Mouse (Mus musculus) CD4-positive, CD25-positive, alpha-beta regulatory T cell, adult 2 months (primary cell): ENCODE measurements at regions not wholly inside any gene's neighbourhood (a gene's known extent, or its start where the extent isn't known, plus 50 kb on each side); places are given as distances from the start of the nearest gene placed in this dataset.

Experiments used
- DNase-seq: peaks from one replicate; pipeline ENCODE4 v3.0.0-alpha.2; 2012; ENCODE audit warnings: low read depth, low spot score

DNA sequence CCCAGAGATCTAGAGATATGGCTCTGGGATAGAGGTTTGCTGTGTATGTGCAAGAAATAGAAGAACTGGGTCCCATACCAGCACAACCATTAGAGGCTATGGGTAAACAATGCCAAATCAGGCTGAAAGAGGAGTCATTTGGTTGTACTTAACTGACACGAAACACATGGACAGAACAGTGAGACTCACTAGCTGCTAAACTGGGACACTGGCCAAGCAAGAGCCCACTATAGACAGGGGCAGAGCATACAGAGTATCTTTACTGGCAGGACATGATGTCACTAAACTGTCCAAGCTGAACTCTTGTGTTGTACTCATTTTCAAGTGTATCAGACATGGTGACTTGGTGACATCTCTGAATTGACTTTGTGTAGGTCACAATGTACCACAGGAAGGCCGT lies 371.3 kb upstream of the Dynlrb2 start:
- DNase-seq, result no peak

DNA sequence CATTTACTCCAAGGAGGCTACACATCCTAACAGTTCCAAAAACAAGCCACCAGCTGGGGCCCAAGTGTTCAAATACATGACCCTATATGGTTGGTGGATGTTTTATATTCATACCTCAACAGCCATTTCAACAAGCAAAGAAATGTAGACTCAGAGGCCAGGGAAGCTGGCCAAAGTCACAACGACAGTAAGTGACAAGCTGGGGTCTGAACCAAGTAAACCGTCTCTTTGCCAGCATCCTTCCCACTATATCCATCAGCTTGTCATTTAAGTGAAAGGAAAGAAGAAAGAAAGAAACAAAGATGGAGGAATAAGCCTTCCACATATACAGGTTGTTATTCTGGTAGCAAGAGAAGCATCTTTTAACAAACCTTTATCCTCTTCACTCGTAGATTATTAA lies 371.7 kb upstream of the Dynlrb2 start:
- DNase-seq, result no peak

DNA sequence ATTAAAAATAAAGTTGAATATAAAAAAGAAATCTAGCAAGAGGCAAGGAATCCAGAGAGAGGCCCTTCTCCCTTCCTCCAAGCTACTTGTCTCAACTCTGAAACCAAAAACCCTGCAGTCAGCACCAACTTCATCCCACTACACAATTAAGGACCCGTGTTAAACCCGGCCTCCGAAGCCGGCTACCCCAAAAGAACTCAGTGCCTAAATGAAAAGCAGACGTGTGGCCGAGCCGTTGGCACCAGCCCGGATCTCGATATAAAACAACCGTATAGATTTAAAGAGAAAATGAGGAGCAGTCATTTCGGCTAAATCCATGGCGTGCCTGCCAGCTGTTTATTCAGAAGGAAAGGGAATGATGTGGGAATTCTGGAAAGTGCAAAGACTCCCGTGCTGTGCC lies 384.7 kb upstream of the Dynlrb2 start:
- DNase-seq, result no peak

DNA sequence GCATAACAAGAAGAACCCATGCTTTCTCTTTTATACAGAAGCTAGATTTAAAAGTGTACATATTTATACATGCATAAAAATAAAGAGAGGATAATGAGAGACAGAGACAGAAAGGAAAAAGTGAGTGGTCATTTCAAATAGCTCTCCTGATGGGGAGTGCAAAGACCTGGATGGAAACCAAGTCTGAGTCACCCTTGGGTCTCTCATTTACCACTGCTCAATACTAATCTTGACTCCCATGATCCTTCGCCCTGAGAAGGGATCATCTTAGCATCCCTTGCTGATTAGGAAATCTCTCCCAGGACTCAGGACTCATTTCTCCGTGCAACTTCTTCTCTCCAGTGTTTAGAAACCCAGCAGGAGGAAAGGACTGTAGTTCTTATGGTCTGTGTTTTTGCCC lies 386.9 kb upstream of the Dynlrb2 start:
- DNase-seq, result no peak

DNA sequence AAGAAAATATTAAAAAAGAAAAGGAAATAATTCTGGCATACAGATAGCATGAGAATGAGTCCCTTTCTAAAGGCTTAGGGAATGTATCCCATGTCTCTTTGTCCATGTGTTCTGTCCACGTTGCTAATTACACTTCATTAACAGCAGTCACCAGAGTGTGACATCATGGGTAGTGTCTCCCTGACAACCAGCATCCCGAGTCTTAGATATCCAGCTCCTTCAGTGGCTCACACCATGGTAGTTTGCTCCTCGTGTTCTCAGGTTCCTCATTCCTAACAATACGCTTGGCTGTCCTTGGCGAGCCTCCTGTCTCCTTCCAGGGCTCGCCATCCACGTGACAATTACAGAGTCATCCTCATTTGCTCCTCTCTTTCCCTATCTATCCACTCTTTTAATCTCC lies 388.1 kb upstream of the Dynlrb2 start:
- DNase-seq, result no peak

DNA sequence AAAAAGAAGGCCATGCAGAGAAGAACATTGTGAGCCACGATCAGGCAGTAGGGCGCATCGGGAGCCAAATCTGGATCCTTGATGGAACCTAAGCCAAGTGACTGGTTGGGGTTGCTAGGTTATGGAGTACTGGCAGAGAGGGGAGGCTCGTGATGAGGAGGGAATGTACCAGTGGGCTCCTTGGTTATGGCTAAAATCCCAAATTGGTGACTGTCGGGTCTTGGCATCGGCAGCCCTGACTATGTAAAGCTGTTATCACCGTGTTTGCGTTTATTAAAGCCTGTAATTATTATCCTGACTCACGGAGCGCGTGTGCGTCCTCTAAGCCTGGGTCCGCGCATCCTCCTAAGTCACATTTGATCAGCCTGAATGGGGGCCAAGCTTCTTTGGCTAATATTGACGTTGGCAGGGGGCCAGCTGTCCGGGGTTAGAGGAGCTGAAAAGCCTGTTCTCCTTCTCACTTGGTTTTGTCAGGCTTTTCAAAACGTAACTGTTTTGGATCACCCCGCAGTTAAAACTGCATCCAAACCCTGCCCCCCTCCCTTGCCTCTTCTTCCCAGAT lies 388.9 kb upstream of the Dynlrb2 start:
- DNase-seq, result no peak

DNA sequence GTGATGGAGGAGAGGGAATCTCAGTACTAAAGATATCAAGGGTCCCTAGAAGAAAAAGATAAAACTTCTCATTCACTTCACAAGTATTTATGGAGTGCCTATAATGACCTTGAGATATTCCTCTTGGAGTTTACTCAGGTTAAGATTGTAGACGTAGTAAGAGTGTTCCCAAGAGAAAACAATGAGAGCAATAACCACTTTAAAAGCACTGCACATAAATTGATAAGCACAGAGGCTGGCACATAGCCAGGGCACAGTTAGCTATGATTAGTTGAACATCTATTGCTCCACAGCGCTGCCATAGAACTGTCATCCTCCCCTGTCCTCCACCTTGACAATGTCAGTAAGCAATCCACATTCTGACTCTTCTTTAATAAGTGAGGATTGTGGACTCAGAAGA lies 389.8 kb upstream of the Dynlrb2 start:
- DNase-seq, result no peak

DNA sequence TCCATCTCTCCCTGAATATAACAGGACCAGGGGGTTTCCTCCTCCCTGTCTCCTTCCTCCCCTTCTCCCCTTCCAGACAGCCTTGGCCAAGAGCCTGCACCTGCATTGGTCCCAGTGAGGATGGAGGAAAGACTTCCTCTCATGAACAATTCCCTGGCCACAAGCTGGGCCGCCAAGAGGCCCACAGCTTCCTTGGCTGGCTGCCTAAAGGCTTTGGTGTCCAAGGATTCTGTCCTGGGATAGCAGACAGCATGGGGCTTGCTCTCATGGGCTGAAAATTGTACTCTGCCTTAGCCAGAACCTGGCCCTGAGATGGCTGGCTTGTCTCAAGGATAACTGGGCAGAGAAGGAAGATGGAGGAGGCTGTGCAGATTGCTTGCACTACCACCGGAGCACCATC lies 390.3 kb upstream of the Dynlrb2 start:
- DNase-seq, result no peak

DNA sequence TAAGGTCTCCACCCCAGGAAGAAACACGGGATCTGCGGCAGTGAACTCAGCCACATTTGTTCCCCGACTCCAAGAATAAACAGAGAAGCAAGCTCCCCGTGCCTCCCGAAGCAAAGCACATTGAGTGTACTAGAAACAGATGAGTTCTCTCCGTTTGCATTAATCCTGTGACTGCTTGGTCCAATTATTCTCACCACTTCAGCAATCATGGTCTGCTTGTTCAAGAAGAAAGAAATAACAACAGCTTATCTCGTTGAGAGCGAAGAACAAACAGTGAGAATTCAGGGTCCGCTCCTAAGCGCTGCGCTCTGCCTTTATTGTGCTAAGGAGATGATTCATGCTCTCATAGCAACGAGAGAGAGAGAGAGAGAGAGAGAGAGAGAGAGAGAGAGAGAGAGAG lies 393.6 kb upstream of the Dynlrb2 start:
- DNase-seq, result no peak

DNA sequence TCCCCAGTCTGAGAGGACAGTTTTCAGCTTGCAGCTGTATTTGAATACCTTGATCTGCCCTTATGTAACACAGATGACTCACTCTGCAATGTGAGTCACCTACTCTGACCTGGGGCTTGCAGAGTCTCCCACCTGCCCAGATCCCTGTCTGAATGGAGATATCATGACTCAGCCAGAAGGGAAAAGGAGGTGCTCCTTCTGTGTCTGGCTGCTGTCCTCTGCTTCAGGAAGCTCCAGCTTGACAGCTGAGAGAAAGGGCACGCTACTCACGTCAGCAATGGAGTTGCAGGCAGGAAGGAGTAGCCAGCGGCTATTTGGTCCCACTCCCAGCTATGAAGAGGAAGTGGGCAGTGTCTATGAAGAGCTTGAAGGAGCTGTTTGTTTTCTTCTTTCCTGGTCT lies 389.1 kb upstream of the Maf start:
- DNase-seq, result no peak

DNA sequence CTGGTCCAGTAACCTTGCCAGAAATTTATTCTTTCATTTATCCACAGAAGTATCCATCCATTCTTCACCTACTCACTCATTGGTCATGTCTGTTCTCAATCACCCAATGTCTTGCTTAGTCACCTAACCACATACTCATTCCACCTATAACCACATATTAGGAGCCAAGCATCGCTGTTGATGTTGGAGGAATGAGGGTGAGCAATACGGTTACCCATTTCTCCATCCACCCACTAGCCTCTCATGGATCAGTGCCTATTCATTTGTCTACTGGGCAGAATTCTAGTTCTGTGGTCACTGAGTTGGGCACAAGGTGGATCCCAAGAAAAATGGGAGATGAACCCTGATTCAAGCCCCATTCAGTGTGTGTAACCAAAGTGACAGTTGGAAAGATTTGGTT lies 375.6 kb upstream of the Maf start:
- DNase-seq, result no peak

DNA sequence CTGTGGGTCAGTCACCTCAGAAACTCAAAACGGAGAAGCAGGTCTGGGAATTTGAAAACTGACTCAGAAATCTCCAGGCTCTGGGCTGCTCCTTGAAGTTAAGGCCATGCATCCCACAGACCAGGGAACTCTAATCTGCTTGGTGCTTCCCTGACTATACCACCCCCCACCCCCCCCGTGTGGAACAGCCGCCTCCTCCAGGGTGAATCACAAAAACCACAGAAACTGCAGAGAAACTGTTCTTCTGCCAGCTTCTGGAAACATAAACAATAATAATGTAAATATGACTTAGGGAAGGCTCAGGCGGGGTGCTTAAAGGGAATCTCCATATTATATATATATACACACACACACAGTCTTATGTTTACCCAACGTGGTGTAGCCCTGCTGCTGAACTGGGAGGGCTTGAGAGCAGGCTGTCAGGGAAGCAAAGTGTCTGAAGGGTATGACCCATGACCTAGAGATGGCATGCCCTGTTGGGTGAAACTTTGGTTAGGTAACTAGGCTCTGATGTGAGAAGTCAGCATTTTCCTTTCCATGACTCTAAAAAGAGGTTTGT lies 371.3 kb upstream of the Maf start:
- no peak for DNase-seq

DNA sequence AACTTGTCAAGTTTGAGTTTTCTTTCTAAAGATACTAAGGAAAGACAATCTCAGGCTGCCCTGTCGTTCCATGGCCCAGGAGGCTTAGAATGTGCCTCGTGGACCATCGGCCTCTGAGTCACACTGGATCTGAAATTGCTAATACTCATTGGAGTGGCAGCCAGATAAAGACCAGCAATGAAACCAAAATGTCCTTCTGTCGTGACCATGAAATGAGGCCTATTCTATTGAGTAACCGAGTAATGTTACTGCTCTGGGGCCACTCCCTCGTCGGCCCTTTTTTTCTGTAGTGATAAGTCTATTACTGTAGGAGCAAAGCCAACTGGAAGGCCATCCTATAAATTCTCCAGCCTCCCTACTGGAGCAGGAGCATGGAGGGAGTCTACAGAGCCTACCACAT lies 363.9 kb upstream of the Maf start:
- DNase-seq, result no peak

DNA sequence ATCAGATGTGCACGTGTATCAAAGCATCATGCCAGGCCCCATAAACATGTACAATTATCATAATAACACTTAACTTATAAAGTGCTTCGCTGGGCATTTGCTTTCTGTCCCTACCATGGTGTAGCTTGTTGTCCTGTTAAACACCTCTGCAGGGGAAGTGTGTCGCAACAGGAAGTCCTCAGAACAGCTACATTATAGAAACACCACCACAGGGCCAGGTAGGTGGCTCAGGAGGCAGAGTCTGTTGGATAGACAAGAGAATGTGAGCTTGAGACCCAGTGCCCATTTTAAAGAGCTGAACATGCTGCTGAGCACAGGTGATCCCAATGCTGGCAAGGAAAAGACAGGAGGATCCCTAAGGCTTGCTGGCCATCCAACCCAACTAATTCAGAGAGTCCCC lies 361.9 kb upstream of the Maf start:
- no peak for DNase-seq

DNA sequence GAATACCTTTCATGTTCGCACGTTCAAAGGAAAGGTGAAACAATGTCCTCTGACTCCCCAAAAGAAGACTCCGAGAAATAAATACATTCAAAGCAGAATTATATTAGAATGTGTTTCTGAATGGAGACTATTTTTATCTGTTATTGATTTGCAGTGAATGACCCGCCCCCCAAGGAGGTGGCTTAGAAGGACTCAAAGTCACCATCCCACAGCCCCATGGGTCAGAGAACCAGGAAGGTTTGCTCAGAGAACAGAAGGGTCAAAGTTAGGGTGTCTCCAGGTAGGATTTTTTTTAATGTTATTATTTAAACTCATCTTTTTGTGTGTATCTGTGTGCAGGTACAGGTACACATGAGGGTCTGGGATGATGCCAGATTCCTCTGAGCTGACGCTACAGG lies 360.4 kb upstream of the Maf start:
- no peak for DNase-seq

DNA sequence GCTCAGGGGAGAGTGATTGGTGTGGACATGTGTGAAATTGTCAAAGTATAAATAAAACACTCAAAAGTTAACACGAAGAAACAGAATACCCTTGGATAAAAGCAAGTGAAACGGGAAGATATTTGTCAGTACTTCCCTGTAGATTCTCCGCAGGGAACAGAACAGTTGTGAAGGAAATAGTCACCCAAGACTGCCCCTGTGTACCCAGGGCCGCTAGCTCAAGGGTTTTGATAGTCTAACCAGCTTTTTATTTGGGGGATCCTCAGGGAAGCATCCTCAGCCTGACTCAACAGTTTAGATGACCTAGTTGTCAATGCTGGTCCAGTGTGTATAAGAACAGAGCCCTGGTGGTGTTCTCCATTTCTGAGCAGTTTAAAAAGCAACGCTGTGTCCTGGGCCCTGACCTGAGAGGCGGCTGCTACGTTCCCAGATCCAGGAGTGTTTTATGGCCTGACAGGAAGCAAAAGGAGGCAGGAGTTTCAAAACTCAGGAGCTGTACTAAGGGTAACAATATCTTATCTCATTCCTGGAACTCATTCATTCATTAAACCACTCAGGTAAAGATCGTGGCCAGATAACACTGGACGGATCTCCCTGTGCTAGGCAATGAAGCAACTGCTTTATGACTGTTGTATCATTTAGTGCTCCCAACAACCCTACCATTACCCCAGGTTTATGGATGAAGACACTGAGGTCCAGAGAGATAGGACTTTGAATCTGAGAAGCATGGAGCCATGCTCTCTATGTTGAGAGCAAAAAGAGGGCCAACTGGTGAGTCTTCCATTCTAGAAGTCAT lies 359.8 kb upstream of the Maf start:
- DNase-seq, result no peak

DNA sequence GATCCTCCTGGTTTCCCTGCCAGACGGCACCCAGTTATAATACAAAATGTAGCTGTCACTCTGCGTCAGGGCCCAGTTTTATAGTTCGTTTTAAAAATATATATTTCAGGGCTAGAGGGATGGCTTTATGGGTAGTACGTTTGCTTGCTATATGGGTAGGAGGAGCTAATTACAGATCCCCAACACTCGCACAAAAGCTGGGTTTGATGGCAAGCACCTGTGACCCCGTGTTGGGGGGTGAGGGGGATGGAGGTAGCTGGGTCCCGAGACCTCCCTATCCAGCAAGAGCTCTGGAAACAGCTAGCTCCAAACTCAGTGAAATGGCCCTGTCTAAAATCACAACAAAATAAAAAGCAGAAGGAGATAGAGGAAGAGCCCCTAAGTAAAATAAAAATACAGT lies 358.3 kb upstream of the Maf start:
- no peak for DNase-seq

DNA sequence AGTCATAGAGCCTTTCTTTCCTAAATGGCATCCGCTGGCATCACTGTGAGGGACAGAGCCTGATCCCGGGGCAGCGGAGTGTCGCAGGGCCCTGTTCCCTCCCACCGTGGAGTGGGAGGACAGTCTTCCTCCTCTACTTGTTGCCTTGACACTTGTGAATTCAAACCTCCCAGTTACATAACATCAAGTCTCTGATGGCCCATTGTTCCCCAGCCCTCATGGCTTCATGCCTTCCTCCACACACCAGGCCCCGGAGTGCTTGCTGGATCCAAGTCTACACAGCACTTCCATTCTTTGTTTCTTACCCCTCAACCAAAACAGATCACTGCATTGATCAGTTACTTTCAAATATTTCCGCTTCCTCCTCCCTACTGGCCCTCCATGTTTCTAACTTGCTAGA lies 357.7 kb upstream of the Maf start:
- DNase-seq, result no peak

DNA sequence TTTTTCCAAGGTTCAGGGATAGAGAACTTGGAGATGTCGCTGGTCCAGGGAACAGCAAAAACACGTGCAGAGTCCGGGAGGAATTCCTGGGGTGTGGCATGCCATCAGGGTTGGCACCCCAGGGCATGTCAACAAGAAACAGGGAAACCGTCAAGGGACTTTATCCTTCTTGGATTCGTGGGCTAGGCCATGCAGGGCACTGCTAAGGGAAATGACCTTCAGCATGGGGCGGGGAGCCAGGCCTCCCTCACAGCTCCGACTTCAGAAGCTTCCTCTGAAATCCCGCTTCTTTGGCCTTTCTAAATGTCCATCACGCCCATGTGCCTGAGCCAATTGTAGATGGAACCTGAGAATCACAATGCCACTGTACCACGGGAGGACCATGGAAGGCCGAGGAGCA lies 357.0 kb upstream of the Maf start:
- no peak for DNase-seq

DNA sequence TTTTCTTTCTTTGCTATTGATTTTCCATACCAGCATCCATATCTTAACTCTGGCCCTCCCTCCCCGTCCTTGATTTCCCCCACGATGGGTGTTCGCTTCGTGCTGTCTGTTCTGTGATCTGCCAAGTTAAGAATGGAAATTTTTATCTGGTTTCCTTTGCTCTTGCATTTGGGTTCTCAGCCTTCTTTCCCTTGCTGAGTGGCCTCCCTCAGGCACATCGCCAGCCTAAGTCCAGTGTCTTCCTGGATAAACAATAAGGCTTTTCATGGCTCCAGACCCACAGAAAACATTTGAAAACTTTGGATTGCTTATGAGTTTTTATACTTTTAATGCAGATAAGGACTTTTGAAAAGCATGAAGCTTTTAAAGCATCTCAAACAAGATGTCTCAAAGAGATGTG lies 355.9 kb upstream of the Maf start:
- no peak for DNase-seq

DNA sequence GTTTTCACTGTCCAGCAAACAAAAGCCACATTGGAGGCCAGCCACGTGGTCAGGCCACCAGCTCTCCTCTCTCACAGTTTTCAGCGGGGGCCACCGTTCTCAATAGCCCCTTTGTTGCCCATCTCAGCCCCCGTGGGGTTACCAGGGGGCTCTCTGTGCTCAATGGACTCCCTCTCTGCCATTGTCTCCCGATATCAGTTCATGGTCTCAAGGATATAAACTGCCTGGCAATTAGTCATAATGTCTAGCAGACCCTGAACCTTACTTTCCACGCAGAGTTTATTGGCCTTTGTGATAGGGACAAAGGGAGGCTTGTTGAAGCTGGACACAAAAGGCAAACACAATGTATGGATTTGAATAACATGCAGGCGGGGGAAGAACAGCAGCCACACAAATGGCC lies 345.9 kb upstream of the Maf start:
- no peak for DNase-seq

DNA sequence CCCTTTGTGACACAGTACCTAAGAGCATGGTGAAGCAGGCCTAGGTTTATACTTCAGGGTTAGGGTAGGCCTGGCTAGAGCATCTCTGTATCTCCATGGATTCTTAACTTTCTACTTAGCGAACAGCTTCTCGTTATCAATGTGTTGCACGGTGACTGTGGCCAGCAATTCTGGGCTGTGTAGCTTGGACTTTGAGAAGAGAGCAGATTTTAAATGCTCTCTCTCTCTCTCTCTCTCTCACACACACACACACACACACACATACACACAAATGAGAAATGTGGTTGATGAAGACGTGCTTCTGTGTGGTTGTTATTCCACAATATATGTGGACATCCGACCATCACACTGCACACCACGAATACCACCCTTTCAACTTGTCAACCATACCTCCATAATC lies 345.4 kb upstream of the Maf start:
- DNase-seq, result no peak

DNA sequence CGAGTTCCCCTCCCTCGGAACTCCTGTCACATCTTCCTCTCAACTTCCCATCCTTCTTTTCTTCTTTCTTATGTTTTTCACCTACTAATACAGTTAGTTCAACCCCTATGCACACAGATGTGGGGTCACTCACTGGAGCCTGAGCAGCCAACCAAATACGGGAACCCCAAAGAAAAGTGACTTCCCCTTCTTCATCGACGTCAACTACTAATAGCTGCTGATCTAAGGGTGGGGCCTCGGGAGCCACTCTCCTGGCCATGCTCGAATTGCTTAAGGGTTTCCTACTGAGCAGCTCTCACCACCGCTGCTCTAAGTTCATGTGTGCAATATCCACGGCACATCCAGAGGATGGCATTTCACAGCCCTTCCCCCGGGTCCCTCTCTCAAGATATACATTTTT lies 340.9 kb upstream of the Maf start:
- DNase-seq, result no peak

DNA sequence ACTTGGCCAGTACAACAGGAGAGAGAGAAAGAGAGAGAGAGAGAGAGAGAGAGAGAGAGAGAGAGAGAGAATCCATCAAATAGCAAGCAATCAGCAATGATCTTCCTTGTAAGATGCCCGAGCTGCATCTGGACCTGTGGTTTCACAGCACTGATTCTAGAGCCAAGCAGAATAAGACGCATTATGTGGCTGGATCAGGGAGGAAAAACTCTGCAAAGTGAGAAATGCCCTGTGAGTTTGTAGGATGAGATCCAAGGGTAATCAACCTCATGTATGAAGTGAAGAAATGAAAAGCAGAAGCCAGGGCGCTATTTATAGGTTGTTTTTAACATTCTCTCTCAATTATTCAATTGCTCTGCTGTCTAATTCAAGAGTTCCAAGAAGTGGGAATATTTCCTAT lies 339.3 kb upstream of the Maf start:
- DNase-seq, result no peak
